Mouse (Mus musculus): Measurements from ENCODE around the gene Mettl17.

Gene Mettl17

GRCm38 (mm10) chr14:51929309-51929943 is 44.8 kb downstream of the Mettl17 start:
- no peak for DNase-seq (ENCODE audit: low spot score in 2 of 2)

GRCm38 (mm10) chr14:51929968-51930367 is 45.3 kb downstream of the Mettl17 start:
- no peak for DNase-seq (ENCODE audit: low spot score in 2 of 2)

DNA sequence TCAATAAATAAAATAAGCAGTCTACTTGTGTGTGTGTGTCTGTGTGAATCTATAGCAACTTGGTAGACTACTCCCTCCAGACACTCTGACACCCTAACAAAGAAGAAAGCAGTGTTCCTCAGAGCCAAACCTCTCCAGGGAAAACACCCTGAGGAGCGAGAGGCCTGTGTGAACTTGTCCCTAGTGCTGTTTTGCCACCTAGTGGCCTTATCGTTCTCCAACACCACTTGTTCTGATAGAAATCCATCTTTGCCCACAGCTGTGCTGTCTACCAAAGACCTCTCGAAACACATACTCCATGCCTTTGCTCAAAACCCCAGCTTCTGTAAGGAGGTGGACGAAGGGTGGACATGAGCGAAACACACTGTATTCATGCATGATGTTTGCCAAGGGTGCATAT is 46.2 kb downstream of the Mettl17 start:
- DNase-seq (ENCODE audit: low spot score in 2 of 2), result no peak

GRCm38 (mm10) chr14:51932092-51933020 is 47.7 kb downstream of the Mettl17 start:
- DNase-seq (ENCODE audit: low spot score in 2 of 2), result no peak

- DNase-seq (ENCODE audit: low spot score in 2 of 2), result no peak
Observed at GRCm38 (mm10) chr14:51939005-51939404, 54.4 kb downstream of the Mettl17 start.

- no peak for DNase-seq (ENCODE audit: low spot score in 2 of 2)
Observed at GRCm38 (mm10) chr14:51940944-51941560, 56.4 kb downstream of the Mettl17 start.

GRCm38 (mm10) chr14:51941577-51941976 is 56.9 kb downstream of the Mettl17 start:
- no peak for DNase-seq (ENCODE audit: low spot score in 2 of 2)

- DNase-seq (ENCODE audit: low spot score in 2 of 2), result no peak
Observed at GRCm38 (mm10) chr14:51942236-51942635, 57.6 kb downstream of the Mettl17 start.

All from spleen, postnatal 10 days (tissue).